Mouse (Mus musculus) forebrain, embryonic 11.5 days (tissue): ENCODE measurements around the gene Mylip. TPM values are rescaled to one million over a fixed set of nuclear protein-coding genes. Genes with fewer than 3 reads are reported as not detected.

Source experiments
- ATAC-seq: fragments of 200-750 bp; cut with Nextera tagmentation; replicated peaks from 2 replicates; pipeline ENCODE4 v1.8.0; 2017; ENCODE audit warnings: moderate TSS enrichment; ENCODE audit not compliant: low FRiP score
- DNase-seq: peaks from one replicate; pipeline ENCODE4 v3.0.0-alpha.2; 2017; ENCODE audit warnings: low spot score
- H3K27ac ChIP-seq: fragments of 300-500 bp; sonication (generic); 2 replicates; pipeline ENCODE4 v1.5.1; 2014; ENCODE audit warnings: low read depth, low read length
- H3K27me3 ChIP-seq: fragments of 300-500 bp; sonication (generic); 2 replicates; pipeline ENCODE4 v1.6.1; 2014; ENCODE audit warnings: mild to moderate bottlenecking, low read length, mixed read lengths; ENCODE audit not compliant: control insufficient read depth, insufficient read depth
- H3K36me3 ChIP-seq: fragments of 300-500 bp; sonication (generic); 2 replicates; pipeline ENCODE4 v1.6.1; 2014; ENCODE audit warnings: mild to moderate bottlenecking, low read length, moderate library complexity, mixed read lengths; ENCODE audit not compliant: control insufficient read depth, insufficient read depth
- H3K4me1 ChIP-seq: fragments of 300-500 bp; sonication (generic); replicated peaks from 2 replicates; pipeline ENCODE4 v1.6.1; 2014; ENCODE audit warnings: low read length, mixed read lengths; ENCODE audit not compliant: control insufficient read depth, insufficient read depth
- H3K4me2 ChIP-seq: fragments of 300-500 bp; sonication (generic); 2 replicates; pipeline ENCODE4 v1.6.1; 2014; ENCODE audit warnings: low read depth, mild to moderate bottlenecking, low read length, moderate library complexity, mixed read lengths; ENCODE audit not compliant: severe bottlenecking
- H3K4me3 ChIP-seq: fragments of 300-500 bp; sonication (generic); 2 replicates; pipeline ENCODE4 v1.5.1; 2014; ENCODE audit warnings: low read depth, low read length
- H3K9ac ChIP-seq: fragments of 300-500 bp; sonication (generic); 2 replicates; pipeline ENCODE4 v1.6.1; 2014; ENCODE audit warnings: low read length
- H3K9me3 ChIP-seq: fragments of 300-500 bp; sonication (generic); 2 replicates; pipeline ENCODE4 v1.6.1; 2016; ENCODE audit warnings: low read length, mixed read lengths; ENCODE audit not compliant: control insufficient read depth
- WGBS: fragments of 180-500 bp; shearing (Covaris S2); extraction: QIAGEN DNeasy Blood & Tissue Kit; methylation state at CpG from one replicate; pipeline ENCODE4 v1.1.7; 2014; 5-methylcytosine and 5-hydroxymethylcytosine counted together
- polyA plus RNA-seq: library from polyadenylated mRNA; unstranded; fragments of >200 nt; fragmentation: Nextera tagmentation; extraction: Ambion mirVana; gene quantifications from 2 replicates; pipeline ENCODE4 v1.2.1, GENCODE M21; 2014

Mylip gene
- polyA plus RNA-seq, 1 experiment from 2014 or later: 4.9 TPM

GRCm38 (mm10) chr13:45387231-45387630 lies 2.3 kb upstream of the Mylip start:
- Histone ChIP-seq H3K27ac (no peak overlapping the region), H3K27me3 (no peaks in the 10 kb centered on the region; the same call in 1 of the 2 replicates), H3K9me3 (no peaks in the 10 kb centered on the region), H3K4me1 (peaks cover 6% of the 10 kb centered on the region), H3K4me2 (no peak overlapping the region), H3K36me3 (no peaks in the 10 kb centered on the region), H3K9ac (no peak overlapping the region), H3K4me3 (no peak overlapping the region)
- no peak for ATAC-seq
- 96% methylated on average over 4 of the region's 4 CpGs for WGBS
- no peak for DNase-seq

- no peaks in the 10 kb centered on the region for H3K36me3 ChIP-seq
- H3K9ac ChIP-seq: no peak overlapping the region
- 79% methylated on average over 16 of the region's 16 CpGs for WGBS
- DNase-seq: no peak
- H3K4me3 ChIP-seq: no peak overlapping the region
- H3K9me3 ChIP-seq: no peaks in the 10 kb centered on the region
- no peak overlapping the region for H3K27ac ChIP-seq
- H3K27me3 ChIP-seq: no peaks in the 10 kb centered on the region; the same call in 1 of the 2 replicates
- ATAC-seq: no peak
- H3K4me1 ChIP-seq: peaks cover 6% of the 10 kb centered on the region
- H3K4me2 ChIP-seq: no peak overlapping the region
Measured at GRCm38 (mm10) chr13:45388254-45388805, 1.2 kb upstream of the Mylip start.

DNA sequence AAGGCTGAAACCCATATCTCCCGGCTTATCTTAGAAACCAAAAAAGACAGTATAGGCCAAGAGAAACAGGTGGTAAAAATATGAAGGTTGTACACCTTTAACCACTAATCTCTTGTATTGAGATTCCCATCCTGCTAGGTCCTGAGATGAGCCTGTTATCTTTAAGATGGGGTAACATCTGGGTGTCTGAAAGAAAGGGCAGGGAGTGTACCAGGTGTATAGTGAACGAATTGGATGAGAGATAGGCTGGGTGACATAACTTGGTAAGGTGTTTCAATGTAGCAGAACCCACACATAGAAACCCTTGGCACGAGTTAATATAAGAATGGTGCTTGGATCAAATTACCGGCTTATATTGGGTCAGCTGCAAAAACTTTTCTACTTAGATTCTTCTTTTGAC lies 653 bp upstream of the Mylip start:
- Histone ChIP-seq H3K4me3 (peak overlapping the region; percentile 64), H3K9me3 (no peaks in the 10 kb centered on the region), H3K27me3 (no peaks in the 10 kb centered on the region; the same call in 1 of the 2 replicates), H3K36me3 (no peaks in the 10 kb centered on the region), H3K27ac (no peak overlapping the region), H3K4me1 (peaks cover 6% of the 10 kb centered on the region), H3K9ac (peak overlapping the region; percentile 17; the same call in 1 of the 2 replicates), H3K4me2 (peak overlapping the region; percentile 98)
- 37% methylated on average over 4 of the region's 4 CpGs for WGBS
- no peak for DNase-seq
- ATAC-seq: no peak

- no peak for ATAC-seq
- Histone ChIP-seq H3K4me2 (peak overlapping the region; percentile 98), H3K4me3 (peak overlapping the region; percentile 64), H3K4me1 (peaks cover 6% of the 10 kb centered on the region), H3K36me3 (no peaks in the 10 kb centered on the region), H3K27ac (no peak overlapping the region), H3K9me3 (no peaks in the 10 kb centered on the region), H3K9ac (peak overlapping the region; percentile 74), H3K27me3 (no peaks in the 10 kb centered on the region; the same call in 1 of the 2 replicates)
- DNase-seq: peak; percentile 72
- 4% methylated on average over 25 of the region's 25 CpGs for WGBS
Measured at GRCm38 (mm10) chr13:45390312-45390961, 895 bp downstream of the Mylip start.

- Histone ChIP-seq H3K36me3 (no peaks in the 10 kb centered on the region), H3K9ac (no peak overlapping the region), H3K27me3 (no peaks in the 10 kb centered on the region; the same call in 1 of the 2 replicates), H3K27ac (no peak overlapping the region), H3K4me1 (peaks cover 6% of the 10 kb centered on the region), H3K9me3 (no peaks in the 10 kb centered on the region), H3K4me3 (peak overlapping the region; percentile 64), H3K4me2 (peak overlapping the region; percentile 98)
- DNase-seq (peak; percentile 51), ATAC-seq (no peak)
- WGBS: 61% methylated on average over 19 of the region's 19 CpGs
Measured at GRCm38 (mm10) chr13:45390962-45391853, 1.7 kb downstream of the Mylip start.

DNA sequence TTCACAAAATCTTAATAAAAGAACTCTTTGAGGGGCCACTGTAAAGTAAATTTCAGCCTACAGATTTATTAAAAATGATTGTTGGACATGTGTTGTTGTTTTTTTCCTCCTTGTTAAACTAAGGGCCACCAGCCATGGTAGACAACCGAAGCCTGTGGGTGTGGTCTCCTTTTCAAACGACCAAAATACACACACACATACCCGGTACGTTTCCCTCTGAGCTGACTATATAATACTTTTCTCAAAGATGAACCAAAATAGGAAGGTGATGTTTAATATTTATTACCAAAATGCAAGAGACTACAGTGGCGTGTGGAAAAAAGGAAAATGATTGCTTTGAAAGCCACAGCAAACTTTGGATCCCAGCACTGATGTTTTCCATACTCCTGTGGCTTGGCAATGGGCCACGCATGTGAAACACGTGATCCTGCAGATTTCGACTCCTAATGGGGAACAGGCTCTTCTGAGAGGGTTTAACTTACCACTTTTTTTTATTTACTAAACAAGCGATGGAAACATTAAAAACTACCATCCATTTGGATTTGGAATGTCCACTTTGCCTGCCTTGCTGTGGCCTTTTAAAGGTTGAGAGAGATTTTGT lies 2.4 kb downstream of the Mylip start:
- ATAC-seq (no peak), DNase-seq (peak; percentile 46)
- Histone ChIP-seq H3K4me1 (peaks cover 6% of the 10 kb centered on the region), H3K9me3 (no peaks in the 10 kb centered on the region), H3K9ac (no peak overlapping the region), H3K4me3 (no peak overlapping the region), H3K4me2 (no peak overlapping the region), H3K27ac (no peak overlapping the region), H3K27me3 (no peaks in the 10 kb centered on the region; the same call in 1 of the 2 replicates), H3K36me3 (no peaks in the 10 kb centered on the region)
- 77% methylated on average over 9 of the region's 9 CpGs for WGBS

DNA sequence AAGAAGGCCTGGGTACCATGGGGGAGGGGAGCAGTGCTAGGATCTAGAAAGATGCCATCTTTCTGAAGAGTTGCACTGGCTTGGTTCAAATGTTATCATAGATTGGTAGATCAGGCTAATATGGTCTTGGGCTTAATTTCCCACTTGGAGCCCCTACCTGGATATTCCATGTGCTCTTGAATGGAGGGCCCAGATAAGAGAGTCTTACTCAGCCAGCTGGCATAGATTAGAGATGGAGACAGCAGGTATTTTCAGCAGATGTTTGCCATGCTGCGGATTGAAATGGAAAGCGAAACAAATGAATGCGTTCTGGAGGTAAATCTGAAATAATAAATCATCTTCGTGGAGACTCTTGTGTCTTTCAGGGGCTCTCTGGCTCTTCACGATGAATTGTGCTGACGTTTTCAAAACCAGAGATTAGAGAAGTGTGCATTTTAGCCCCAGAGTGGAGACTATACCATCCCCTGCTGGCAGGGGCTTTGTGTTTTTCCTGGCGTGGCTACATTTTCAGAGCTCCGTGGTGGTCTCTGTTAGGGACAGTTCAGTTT lies 4.8 kb downstream of the Mylip start:
- DNase-seq (peak; percentile 33), ATAC-seq (no peak)
- no peak overlapping the region for H3K27ac ChIP-seq
- H3K4me2 ChIP-seq: no peak overlapping the region
- no peak overlapping the region for H3K4me3 ChIP-seq
- WGBS: 61% methylated on average over 8 of the region's 8 CpGs
- H3K4me1 ChIP-seq: peaks cover 6% of the 10 kb centered on the region
- no peaks in the 10 kb centered on the region for H3K36me3 ChIP-seq
- H3K27me3 ChIP-seq: no peaks in the 10 kb centered on the region; the same call in 1 of the 2 replicates
- no peaks in the 10 kb centered on the region for H3K9me3 ChIP-seq
- no peak overlapping the region for H3K9ac ChIP-seq

GRCm38 (mm10) chr13:45396724-45397123 lies 7.2 kb downstream of the Mylip start:
- no peaks in the 10 kb centered on the region for H3K4me1 ChIP-seq
- H3K4me3 ChIP-seq: no peak overlapping the region
- DNase-seq (peak; percentile 36), ATAC-seq (no peak)
- 86% methylated on average over 8 of the region's 8 CpGs for WGBS
- no peak overlapping the region for H3K9ac ChIP-seq
- no peaks in the 10 kb centered on the region for H3K36me3 ChIP-seq
- no peak overlapping the region for H3K4me2 ChIP-seq
- H3K27me3 ChIP-seq: no peaks in the 10 kb centered on the region
- no peak overlapping the region for H3K27ac ChIP-seq
- no peaks in the 10 kb centered on the region for H3K9me3 ChIP-seq
